Mouse (Mus musculus) embryo, embryonic 10.5 days (tissue): ENCODE measurements around the gene Chadl.

Experiments
- DNase-seq: peaks from one replicate; pipeline ENCODE4 v3.0.0-alpha.2; 2015; ENCODE audit warnings: low spot score

Chadl gene

DNA sequence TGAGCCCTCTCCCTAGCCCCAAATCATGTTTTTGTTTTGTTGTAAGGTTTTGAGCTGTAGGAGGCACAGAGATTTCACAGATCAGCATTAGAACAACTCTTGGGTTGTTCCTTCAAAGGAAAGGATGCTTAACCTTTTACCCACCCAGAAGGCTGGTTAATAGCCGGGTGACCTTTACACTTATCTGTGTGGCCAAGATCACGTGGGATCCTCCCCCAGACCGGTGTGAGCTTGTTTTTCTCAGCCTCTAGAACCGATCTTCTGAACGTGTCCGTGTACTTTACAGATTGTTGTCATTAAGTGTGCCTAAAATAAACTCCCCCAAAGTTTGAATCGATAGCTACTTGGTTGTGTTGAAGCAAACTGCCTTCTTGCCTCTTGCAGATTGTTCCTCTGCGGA, 3.5 kb upstream of the Chadl start:
- DNase-seq, result no peak

DNA sequence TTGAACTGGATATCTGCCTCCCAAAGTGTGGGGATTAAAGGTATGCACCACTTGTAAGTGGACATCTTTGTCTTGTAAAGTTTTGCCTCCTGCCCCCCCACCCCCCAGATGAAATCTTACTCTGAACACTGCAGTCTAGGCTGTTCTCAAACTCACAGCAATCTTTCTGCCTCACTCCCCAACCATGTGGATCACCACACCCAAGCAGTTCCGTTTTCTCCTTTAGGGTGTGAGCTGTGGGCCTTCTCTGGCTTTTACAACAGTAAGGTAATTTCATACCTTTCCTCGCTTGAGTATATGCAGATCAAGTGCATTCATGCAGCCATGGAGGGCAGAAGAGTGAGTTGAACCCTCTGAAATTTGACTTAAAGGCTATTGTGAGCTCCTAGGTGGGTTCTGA, 3.1 kb upstream of the Chadl start:
- DNase-seq, result no peak

DNA sequence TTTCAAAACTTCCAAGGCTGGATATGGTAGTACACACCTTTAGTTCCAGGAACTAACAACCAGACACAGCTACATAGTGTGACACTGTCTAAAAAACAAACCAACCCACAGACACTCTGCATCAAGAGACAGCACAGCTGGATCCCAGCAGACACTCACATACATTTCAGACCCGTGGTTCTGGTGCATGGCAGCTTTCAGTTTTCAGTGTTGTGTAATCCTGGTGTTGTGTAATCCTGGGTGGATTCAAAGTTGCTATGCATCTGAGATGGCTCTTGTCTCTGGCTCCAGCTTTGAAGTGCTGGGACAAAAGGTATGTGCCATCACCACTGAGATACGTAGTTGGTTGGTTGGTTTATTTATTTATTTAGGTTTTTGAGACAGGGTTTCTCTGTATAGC, 1.4 kb upstream of the Chadl start:
- DNase-seq, result no peak

DNA sequence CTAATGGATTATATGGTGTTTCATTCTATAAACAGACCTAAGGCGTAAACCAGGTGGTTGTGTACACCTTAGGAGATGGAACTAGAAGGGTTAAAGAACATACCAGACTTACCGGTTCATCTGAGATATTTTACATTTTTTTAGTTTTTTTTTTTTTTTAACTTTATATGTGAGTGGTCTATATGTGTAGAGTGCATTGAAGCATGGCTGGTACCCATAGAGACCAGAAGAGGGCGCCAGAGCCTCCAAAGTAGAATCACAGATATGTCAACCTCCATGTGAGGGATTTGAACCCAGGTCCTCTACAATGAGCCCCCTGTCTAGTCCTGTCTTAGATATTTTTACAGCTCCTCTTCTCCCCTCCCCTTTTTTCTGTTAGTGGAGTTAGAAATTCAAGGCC, 760 bp upstream of the Chadl start:
- DNase-seq, result peak; percentile 63

DNA sequence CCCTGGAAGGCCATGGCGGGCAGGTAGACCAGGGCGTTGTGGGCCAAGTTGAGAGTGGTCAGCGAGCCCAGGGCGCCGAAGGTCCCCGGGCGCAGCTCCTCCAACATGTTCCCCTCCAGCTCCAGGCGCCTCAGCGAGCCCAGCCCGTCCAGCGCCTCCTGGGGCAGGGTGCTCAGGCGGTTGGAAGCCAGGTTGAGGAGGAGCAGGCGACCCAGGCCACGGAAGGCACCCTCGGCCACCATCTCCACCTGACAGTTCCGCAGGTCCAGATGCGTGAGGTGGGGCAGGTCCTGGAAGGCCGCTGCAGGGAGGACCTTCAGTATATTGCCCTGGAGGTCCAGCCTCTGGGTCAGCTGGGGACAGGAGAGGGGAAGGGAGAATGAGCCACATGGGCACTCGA, 2.2 kb downstream of the Chadl start:
- DNase-seq, result no peak

DNA sequence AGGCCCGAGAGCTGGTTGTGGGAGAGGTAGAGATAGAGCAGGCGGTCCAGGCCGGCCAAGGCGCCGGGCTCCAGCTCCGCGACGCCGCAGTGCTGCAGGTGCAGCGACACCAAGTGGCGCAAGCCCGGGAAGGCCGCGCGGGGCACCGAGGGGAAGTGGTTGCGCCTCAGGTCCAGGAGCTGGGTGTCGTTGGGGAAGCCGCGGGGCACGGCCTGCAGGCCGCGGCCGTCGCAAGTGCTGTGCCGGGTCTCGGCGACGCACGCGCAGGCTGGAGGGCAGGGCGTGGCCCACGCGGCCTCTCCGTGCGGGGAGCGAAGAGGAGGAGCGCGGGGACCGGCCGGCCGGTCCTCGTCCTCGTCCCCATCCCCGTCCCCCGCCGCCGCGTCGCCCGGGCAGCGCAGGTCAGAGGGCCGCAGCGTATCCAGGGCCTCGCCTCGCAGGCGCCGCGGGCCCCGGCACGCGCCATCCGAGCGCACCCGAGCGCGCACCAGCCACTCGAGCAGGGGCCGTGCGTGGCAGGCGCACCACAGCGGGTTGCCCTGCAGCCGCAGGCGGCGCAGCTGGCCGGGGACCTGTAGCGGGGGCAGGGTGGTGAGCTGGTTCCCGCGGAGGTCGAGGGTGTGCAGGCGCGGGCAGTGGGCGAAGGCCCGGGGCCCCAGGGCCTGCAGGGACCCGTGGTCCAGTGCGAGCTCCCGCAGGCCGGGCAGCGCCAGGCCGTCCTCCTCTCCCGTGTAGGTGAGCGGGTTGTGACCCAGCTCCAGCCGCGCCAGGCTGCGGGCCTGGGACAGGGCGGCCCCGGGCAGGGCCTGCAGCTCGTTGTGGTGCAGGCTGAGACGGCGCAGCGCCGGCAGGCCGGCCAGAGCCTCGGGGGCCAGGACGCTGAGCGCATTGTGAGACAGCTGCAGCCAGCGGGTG, 2.9 kb downstream of the Chadl start:
- peak; percentile 89 for DNase-seq

DNA sequence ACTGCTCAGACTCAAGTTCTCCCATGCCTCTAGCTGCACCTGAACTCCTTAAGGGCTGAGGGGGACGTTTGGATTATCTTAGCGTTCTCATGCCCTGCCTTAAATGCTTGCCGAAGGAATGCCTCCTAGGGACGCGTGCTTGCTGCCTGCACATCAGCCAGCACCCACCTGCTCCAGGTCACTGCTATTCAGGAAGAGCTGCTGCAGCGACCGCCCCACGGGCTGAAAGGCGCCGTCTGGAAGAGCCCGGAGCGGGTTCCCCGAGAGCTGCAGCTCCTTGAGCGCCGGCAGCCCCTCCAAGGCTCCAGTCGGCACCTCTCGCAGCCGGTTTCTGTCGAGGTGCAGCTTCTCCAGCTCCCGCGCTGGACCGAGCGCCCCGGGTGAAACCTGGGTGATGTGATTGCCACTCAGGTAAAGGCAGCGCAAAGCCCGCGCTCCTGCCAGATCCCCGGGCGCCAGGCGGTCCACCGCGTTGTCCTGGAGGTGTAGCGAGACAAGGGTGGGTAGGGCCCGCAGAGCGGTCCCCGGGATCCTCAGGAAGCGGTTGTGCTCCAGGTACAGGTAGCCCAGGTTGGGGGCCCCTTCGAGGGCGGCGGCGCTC, 3.6 kb downstream of the Chadl start:
- DNase-seq, result peak; percentile 13

DNA sequence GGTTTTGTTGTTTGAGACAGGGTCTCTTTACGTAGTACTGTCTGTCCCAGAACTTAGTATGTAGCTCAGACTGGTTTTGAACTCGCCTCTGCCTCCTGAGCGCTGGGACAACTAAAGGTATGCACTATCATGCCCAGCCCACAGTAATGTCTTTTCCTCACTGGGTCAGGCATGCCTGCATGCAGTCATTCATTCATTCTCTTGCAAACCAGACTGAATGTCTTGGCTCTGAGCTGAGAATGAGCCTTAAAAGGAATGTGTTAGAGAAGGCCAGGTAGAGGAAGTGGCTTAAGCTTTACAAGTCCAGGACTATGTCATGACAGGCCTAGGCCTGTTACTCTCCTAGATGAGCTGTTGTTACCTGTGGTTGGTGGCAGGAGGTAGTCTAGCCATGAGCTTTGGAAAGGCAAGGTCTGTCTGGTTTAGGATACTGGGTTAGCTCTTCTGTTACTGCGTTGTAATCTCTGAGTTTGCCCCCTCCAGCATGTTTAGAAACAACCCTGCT, 16.7 kb downstream of the Chadl start:
- DNase-seq, result no peak

DNA sequence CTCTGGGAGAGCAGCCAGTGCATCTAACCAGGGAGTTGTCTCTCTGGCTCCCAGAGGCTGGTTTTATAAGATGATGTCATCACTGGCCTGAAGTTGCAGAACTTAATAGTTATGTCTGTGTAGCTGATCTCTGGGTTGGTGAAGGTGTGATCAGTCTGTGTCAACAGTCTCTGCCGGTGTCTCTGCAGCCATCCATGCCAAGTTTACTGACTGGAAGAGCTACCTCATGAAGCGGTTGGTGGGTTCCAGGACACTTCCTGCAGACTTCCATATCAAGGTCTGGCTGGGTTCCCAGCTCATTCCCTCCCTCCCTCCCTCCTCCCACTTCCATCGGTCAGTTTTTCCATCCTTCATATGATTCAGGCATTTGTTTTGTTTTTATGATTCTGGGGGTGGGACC, 20.4 kb downstream of the Chadl start:
- DNase-seq, result no peak

DNA sequence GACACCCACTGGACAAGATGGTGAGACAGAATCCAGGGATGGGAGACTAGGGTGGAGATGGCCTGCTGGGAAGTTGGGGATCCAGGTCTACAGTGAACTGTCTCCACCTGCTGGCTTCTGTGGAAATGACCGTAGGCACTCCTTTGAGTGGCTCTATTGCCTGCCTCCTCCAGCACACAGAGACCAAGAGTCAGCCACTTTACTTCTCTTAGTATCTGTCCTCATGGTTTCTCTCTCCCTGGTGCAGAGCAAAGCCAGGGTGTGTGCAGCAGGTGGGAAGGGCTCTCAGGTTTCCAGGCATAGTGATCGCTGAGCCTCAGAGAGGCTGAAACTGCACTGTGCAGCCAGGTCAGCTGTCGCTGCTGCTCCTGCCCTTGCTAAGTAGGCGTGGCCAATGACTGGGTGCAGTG, 26.9 kb downstream of the Chadl start:
- DNase-seq, result peak; percentile 73

DNA sequence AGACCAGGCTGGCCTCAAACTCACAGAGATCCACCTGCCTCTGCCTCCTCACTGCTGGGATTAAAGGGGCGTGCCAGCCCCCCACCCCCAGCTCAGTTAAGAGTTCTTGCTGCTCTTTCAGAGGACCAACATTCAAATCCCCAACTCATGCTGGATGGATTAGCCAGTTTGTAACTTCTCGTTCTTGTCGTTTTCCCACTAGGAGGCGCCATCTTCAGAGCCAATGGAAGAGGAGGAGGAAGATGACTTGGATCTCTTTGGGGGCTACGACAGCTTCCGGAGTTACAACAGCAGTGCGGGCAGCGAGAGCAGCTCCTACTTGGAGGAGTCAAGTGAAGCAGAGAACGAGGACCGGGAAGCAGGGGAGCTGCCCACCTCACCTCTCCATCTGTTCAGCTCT, 30.1 kb downstream of the Chadl start:
- DNase-seq, result no peak

DNA sequence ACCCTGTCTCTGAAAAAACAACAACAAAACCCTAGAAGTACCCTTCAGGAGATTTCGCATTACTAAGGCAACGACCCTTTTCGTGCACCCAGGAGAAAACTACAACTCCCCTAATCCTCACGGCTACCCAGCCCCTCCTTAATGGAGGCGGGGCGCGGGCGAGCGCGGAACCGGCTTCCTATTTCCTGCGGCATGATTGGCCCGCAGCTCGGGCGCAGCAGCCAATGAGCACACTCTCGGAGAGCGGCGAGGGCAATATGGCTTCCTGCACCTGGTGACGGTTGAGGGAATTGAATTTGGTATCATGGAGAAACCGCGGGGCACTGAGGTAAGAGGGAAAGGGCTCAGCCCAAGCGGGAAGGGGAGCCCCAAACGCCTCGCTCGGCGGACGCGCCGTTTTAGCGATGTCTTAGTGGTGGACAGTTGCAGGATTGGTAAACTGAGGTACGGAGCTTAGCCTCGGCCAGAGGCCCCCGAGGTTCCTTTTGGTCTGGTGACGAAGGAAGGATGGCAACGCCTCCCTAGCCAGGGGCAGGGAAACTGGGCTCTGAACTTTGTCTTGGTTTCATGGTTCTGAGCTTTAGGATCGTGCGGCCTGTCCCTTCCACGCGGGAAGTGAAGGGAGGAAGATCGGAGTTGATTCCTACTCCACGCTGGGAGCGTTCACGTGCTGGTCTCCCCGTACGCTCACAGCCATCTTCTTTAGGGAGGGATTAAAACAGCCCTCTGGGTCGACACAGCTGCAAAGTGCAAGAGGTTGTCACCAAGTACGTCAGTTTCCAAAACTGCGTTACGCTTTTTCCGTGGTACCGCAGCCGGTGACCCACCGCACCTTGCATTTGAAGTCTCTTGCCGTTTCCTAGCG, 33.2 kb downstream of the Chadl start, which contains the start of gene L3mbtl2:
Gene L3mbtl2 (plus strand): TSS at position 193 of the 865 bp plus-strand sequence.
- peak; percentile 95 for DNase-seq

DNA sequence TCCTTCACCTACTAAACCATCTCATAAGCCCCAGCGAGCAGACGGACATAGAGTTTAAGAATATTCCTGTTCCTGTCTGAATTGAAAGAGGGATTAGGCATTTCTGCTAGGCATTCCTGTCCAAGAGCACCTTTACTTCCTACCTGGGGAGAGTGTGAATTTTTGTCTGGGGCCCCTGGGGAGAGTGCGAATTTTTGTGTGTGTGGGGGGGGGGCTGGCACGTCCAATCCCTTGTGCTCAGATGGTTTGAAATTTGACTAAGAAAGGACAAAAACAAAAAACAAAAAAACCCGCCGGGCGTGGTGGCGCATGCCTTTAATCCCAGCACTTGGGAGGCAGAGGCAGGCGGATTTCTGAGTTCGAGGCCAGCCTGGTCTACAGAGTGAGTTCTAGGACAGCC, 33.8 kb downstream of the Chadl start:
- no peak for DNase-seq

DNA sequence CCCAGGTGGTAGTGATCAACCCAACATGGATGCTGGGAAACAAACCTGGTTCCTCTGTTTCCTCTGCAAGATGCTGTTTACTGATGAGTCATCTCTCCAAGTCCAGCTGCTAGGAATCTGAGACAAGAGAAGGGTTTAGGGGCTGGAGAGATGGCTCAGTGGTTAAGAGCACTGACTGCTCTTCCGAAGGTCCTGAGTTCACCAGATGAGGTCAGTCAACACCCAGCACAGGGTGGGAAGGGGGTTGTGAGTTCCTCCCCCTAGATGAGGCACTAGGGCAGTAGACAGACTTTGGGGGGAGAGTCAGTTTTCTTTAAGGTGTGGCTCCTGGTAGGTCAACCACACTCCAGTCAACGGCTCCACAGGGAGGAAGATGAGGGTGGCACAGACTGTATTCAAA, 35.4 kb downstream of the Chadl start:
- no peak for DNase-seq

DNA sequence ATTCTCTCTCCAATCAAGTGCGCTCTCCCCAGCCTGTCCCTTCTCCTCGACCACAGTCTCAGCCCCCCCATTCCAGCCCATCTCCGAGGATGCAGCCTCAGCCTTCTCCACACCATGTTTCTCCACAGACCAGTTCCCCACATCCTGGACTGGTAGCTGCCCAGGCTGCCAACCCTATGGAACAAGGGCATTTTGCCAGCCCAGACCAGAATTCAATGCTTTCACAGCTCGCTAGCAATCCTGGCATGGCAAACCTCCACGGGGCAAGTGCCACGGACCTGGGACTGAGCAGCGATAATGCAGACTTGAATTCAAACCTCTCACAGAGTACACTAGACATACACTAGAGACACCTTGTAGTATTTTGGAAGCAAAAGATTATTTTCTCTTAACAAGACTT, 46.5 kb downstream of the Chadl start:
- no peak for DNase-seq

DNA sequence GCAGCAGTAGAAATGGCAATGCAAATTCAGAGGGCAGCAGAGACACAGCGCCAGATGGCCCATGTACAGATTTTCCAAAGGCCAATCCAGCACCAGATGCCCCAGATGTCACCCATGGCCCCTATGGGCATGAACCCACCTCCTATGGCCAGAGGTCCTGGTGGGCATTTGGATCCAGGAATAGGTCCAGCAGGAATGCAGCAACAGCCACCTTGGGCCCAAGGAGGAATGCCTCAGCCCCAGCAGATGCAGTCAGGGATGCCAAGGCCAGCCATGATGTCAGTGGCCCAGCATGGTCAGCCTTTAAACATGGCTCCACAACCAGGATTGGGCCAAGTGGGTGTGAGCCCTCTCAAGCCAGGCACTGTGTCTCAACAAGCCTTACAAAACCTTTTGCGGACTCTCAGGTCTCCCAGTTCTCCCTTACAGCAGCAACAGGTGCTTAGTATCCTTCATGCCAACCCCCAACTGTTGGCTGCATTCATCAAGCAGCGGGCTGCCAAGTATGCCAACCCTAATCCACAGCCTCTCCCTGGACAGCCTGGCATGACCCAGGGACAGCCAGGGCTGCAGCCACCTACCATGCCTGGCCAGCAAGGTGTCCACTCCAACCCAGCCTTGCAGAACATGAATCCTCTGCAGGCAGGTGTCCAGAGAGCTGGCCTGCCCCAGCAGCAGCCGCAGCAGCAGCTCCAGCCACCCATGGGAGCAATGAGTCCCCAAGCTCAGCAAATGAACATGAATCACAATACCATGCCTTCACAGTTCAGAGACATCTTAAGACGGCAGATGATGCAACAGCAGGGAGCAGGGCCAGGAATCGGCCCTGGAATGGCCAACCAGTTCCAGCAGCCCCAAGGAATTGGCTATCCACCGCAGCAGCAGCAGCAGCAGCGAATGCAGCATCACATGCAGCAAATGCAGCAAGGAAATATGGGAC, 47.3 kb downstream of the Chadl start:
- DNase-seq, result no peak
